In genomic region chr17:21489500-21490001, GRCm38 (mm10) we compare ENCODE assay signal across 8 mouse cellular contexts. TPM values are rescaled to one million over a fixed set of nuclear protein-coding genes. Genes with fewer than 3 reads are reported as not detected.
DNase-seq lines count a peak whose midpoint lies in the region; ATAC-seq lines count a peak whose summit lies in the region.

No protein-coding gene starts in this region.

- DNase-seq in heart, postnatal 36 days = no peak
- peak; percentile 10 for DNase-seq in MN1 (ENCODE audit: low spot score)
- no peak for DNase-seq in hindbrain, embryonic 14.5 days (ENCODE audit: low spot score)
- DNase-seq in layer of hippocampus, adult 8-10 months (ENCODE audit: low spot score in 2 of 2) = no peak
- DNase-seq in left cerebral cortex, adult 8-10 months (ENCODE audit: low spot score in 2 of 2) = no peak
- DNase-seq in layer of hippocampus, adult 9-10 months (ENCODE audit: low spot score) = no peak

- WGBS in heart, embryonic 15.5 days = 7% methylated on average over 8 of the region's 8 CpGs
- whole genome bisulfite sequencing in hindbrain, embryonic 14.5 days = 20% methylated on average over 8 of the region's 8 CpGs
- 22% methylated on average over 8 of the region's 8 CpGs for WGBS in midbrain, embryonic 12.5 days

- no peaks in the 10 kb centered on the region for H3K9me3 ChIP-seq in heart, embryonic 15.5 days (replicated peaks)
- no peaks in the 10 kb centered on the region for H3K9me3 ChIP-seq in hindbrain, embryonic 14.5 days (ENCODE audit: control insufficient read depth, low read length)
- no peaks in the 10 kb centered on the region for H3K9me3 ChIP-seq in midbrain, embryonic 12.5 days

- ATAC-seq in heart, embryonic 15.5 days (replicated peaks; ENCODE audit: insufficient number of reproducible peaks, insufficient read depth, low FRiP score, low read depth) = no peak
- no peak for ATAC-seq in hindbrain, embryonic 14.5 days (ENCODE audit: low FRiP score)
- no peak for ATAC-seq in midbrain, embryonic 12.5 days (ENCODE audit: low FRiP score, low read depth)

- peak overlapping the region; percentile 84; the same call in 1 of the 2 replicates for H3K27ac ChIP-seq in heart, embryonic 15.5 days
- no peak overlapping the region for H3K27ac ChIP-seq in hindbrain, embryonic 14.5 days
- H3K27ac ChIP-seq in midbrain, embryonic 12.5 days (replicated peaks) = no peak overlapping the region

- H3K36me3 ChIP-seq in heart, embryonic 15.5 days = no peaks in the 10 kb centered on the region; the same call in 1 of the 2 replicates
- H3K36me3 ChIP-seq in hindbrain, embryonic 14.5 days (replicated peaks; ENCODE audit: control insufficient read depth, insufficient read depth) = peaks cover 9% of the 10 kb centered on the region
- H3K36me3 ChIP-seq in midbrain, embryonic 12.5 days = 0 out of 2 replicates have a peak, but pooled peaks cover 4% of the 10 kb centered on the region

- peaks cover 6% of the 10 kb centered on the region for H3K4me1 ChIP-seq in heart, embryonic 15.5 days (replicated peaks)
- H3K4me1 ChIP-seq in hindbrain, embryonic 14.5 days (replicated peaks; ENCODE audit: control insufficient read depth, insufficient read depth, low read length) = peaks cover 7% of the 10 kb centered on the region
- H3K4me1 ChIP-seq in midbrain, embryonic 12.5 days = peaks cover 8% of the 10 kb centered on the region

- H3K4me3 ChIP-seq in heart, embryonic 15.5 days = peak overlapping the region; percentile 96
- H3K4me3 ChIP-seq in hindbrain, embryonic 14.5 days (replicated peaks; ENCODE audit: low read length) = peak overlapping the region; percentile 89
- peak overlapping the region; percentile 81 for H3K4me3 ChIP-seq in midbrain, embryonic 12.5 days

- H3K4me2 ChIP-seq in heart, embryonic 15.5 days = peak overlapping the region; percentile 77
- peak overlapping the region; percentile 77 for H3K4me2 ChIP-seq in hindbrain, embryonic 14.5 days (replicated peaks)
- peak overlapping the region; percentile 68 for H3K4me2 ChIP-seq in midbrain, embryonic 12.5 days (replicated peaks)

- H3K27me3 ChIP-seq in heart, embryonic 15.5 days = no peaks in the 10 kb centered on the region
- H3K27me3 ChIP-seq in hindbrain, embryonic 14.5 days (ENCODE audit: control insufficient read depth, insufficient read depth, low read length) = no peaks in the 10 kb centered on the region
- no peaks in the 10 kb centered on the region for H3K27me3 ChIP-seq in midbrain, embryonic 12.5 days

- intact Hi-C loops in heart, postnatal 36 days (cut with DNase I) = no loop called here

- peak overlapping the region; percentile 75 for H3K9ac ChIP-seq in heart, embryonic 15.5 days
- peak overlapping the region; percentile 82 for H3K9ac ChIP-seq in hindbrain, embryonic 14.5 days
- H3K9ac ChIP-seq in midbrain, embryonic 12.5 days (replicated peaks) = peak overlapping the region; percentile 66; the same call in 1 of the 2 replicates

RNA-seq across cellular contexts. Expression of gene Zfp53, which starts 0.8 kb away (rescaled TPM):
- polyA plus RNA-seq in heart, embryonic 15.5 days (2015; fragmentation: Nextera tagmentation; extraction: Ambion mirVana) = 4.9 and 6.9 TPM in 2 replicates
- 1 to 10 TPM; 1.7 to 2.6 TPM for total RNA-seq in heart, postnatal 36 days (2021)
- polyA plus RNA-seq in hindbrain, embryonic 14.5 days (2014; fragmentation: Nextera tagmentation; extraction: Ambion mirVana) = 9.5 and 11.1 TPM in 2 replicates
- polyA plus RNA-seq in midbrain, embryonic 12.5 days (2016; fragmentation: Nextera tagmentation; extraction: Ambion mirVana) = 8.4 and 8.5 TPM in 2 replicates
- 1 to 10 TPM; 4.3 to 6.4 (median 5.3) TPM for total RNA-seq in layer of hippocampus, adult 8-10 months (2022)
- 1 to 10 TPM; 4.1 to 5.5 (median 4.9) TPM for total RNA-seq in left cerebral cortex, adult 8-10 months (2022)

RNA-seq across cellular contexts. Expression of gene Zfp51, which starts 39.4 kb away (rescaled TPM):
- polyA plus RNA-seq in heart, embryonic 15.5 days (2015; fragmentation: Nextera tagmentation; extraction: Ambion mirVana) = 9.3 and 11.0 TPM in 2 replicates
- 1 to 10 TPM; 6.8 to 7.4 TPM for total RNA-seq in heart, postnatal 36 days (2021)
- 14.4 and 14.5 TPM in 2 replicates for polyA plus RNA-seq in hindbrain, embryonic 14.5 days (2014; fragmentation: Nextera tagmentation; extraction: Ambion mirVana)
- 14.0 and 14.2 TPM in 2 replicates for polyA plus RNA-seq in midbrain, embryonic 12.5 days (2016; fragmentation: Nextera tagmentation; extraction: Ambion mirVana)
- 1 to 10 TPM; 3.5 to 5.3 (median 4.6) TPM for total RNA-seq in layer of hippocampus, adult 8-10 months (2022)
- total RNA-seq in left cerebral cortex, adult 8-10 months (2022) = 1 to 10 TPM; 4.4 to 6.2 (median 4.7) TPM

RNA-seq across cellular contexts. Expression of gene Zfp52, which starts 45.8 kb away (rescaled TPM):
- polyA plus RNA-seq in heart, embryonic 15.5 days (2015; fragmentation: Nextera tagmentation; extraction: Ambion mirVana) = 4.0 TPM in 2 replicates
- 1 to 10 TPM; 5.4 to 6.4 TPM for total RNA-seq in heart, postnatal 36 days (2021)
- 1.8 and 1.9 TPM in 2 replicates for polyA plus RNA-seq in hindbrain, embryonic 14.5 days (2014; fragmentation: Nextera tagmentation; extraction: Ambion mirVana)
- 2.0 TPM in 2 replicates for polyA plus RNA-seq in midbrain, embryonic 12.5 days (2016; fragmentation: Nextera tagmentation; extraction: Ambion mirVana)
- total RNA-seq in layer of hippocampus, adult 8-10 months (2022) = 10 to 100 TPM in 1 of 4 experiments, 1 to 10 TPM in 3; 7.4 to 11.9 (median 8.2) TPM
- total RNA-seq in left cerebral cortex, adult 8-10 months (2022) = 1 to 10 TPM; 5.6 to 6.6 (median 6.4) TPM
